Mouse (Mus musculus) E14TG2a.4 (cell line): Measurements from ENCODE around the gene Klrg2.

Source experiments
- H3K27me3 ChIP-seq: 2 replicates; pipeline ENCODE4 v1.6.1; 2014; ENCODE audit warnings: low read length, control low read depth; ENCODE audit not compliant: insufficient read depth
- H3K36me3 ChIP-seq: 2 replicates; pipeline ENCODE4 v1.6.1; 2014; ENCODE audit warnings: low read length, control low read depth; ENCODE audit not compliant: insufficient read depth
- H3K4me1 ChIP-seq: replicated peaks from 2 replicates; pipeline ENCODE4 v1.6.1; 2014; ENCODE audit warnings: low read depth, low read length, control low read depth
- H3K4me3 ChIP-seq: replicated peaks from 2 replicates; pipeline ENCODE4 v1.5.1; 2014; ENCODE audit warnings: mild to moderate bottlenecking, low read length
- H3K9me3 ChIP-seq: 2 replicates; pipeline ENCODE4 v1.6.1; 2014; ENCODE audit warnings: low read length, control low read depth
- CTCF ChIP-seq: conservative IDR thresholded peaks from 2 replicates; pipeline ENCODE4 v1.5.1; 2014; ENCODE audit warnings: low read length
- NANOG ChIP-seq: IDR thresholded peaks from 2 replicates; pipeline ENCODE4 v1.6.1; 2014; ENCODE audit warnings: borderline replicate concordance, low read length, mixed read lengths
- POU5F1 ChIP-seq: IDR thresholded peaks from 2 replicates; pipeline ENCODE4 v1.6.1; 2014; ENCODE audit warnings: low read length, borderline replicate concordance

Gene Klrg2

GRCm38 (mm10) chr6:38623457-38623856 lies 13.6 kb downstream of the Klrg2 start:
- Histone ChIP-seq H3K9me3 (0 out of 2 replicates have a peak, but pooled peaks cover under 1% of the 10 kb centered on the region), H3K4me3 (no peak overlapping the region), H3K36me3 (peaks cover 79% of the 10 kb centered on the region), H3K4me1 (peaks cover 3% of the 10 kb centered on the region; the same call in 1 of the 2 replicates), H3K27me3 (no peaks in the 10 kb centered on the region)
- TF ChIP-seq CTCF (no peak), POU5F1 (no peak), NANOG (no peak)

- Histone ChIP-seq H3K4me1 (peaks cover 3% of the 10 kb centered on the region; the same call in 1 of the 2 replicates), H3K9me3 (peaks cover 10% of the 10 kb centered on the region), H3K4me3 (no peak overlapping the region), H3K27me3 (no peaks in the 10 kb centered on the region), H3K36me3 (peaks cover 80% of the 10 kb centered on the region)
- TF ChIP-seq POU5F1 = no peak
- TF ChIP-seq CTCF = no peak
- TF ChIP-seq NANOG = no peak
These were observed 14.6 kb downstream of the Klrg2 start for GRCm38 (mm10) chr6:38622406-38622805.

GRCm38 (mm10) chr6:38609892-38610291 lies 27.1 kb downstream of the Klrg2 start:
- H3K9me3 ChIP-seq = no peaks in the 10 kb centered on the region
- H3K4me3 ChIP-seq = no peak overlapping the region
- H3K36me3 ChIP-seq = peaks cover 77% of the 10 kb centered on the region
- 0 out of 2 replicates have a peak, but pooled peaks cover 6% of the 10 kb centered on the region for H3K4me1 ChIP-seq
- H3K27me3 ChIP-seq = no peaks in the 10 kb centered on the region
- TF ChIP-seq POU5F1 = no peak
- TF ChIP-seq CTCF = no peak
- TF ChIP-seq NANOG = no peak

- Histone ChIP-seq H3K36me3 (peaks cover 93% of the 10 kb centered on the region), H3K27me3 (no peaks in the 10 kb centered on the region), H3K9me3 (no peaks in the 10 kb centered on the region), H3K4me3 (no peak overlapping the region), H3K4me1 (no peaks in the 10 kb centered on the region)
- no peak for TF ChIP-seq NANOG
- no peak for TF ChIP-seq POU5F1
- TF ChIP-seq CTCF = no peak
These were observed 39.6 kb downstream of the Klrg2 start for GRCm38 (mm10) chr6:38597481-38597880.

GRCm38 (mm10) chr6:38581711-38582110 lies 55.3 kb downstream of the Klrg2 start:
- peaks cover 85% of the 10 kb centered on the region for H3K36me3 ChIP-seq
- H3K4me1 ChIP-seq = peaks cover 6% of the 10 kb centered on the region; the same call in 1 of the 2 replicates
- no peaks in the 10 kb centered on the region for H3K27me3 ChIP-seq
- H3K4me3 ChIP-seq = no peak overlapping the region
- TF ChIP-seq CTCF (no peak), NANOG (no peak), POU5F1 (no peak)
- H3K9me3 ChIP-seq = no peaks in the 10 kb centered on the region

GRCm38 (mm10) chr6:38580112-38580857 lies 56.8 kb downstream of the Klrg2 start:
- Histone ChIP-seq H3K4me3 (no peak overlapping the region), H3K9me3 (no peaks in the 10 kb centered on the region)
- no peak for TF ChIP-seq POU5F1
- TF ChIP-seq NANOG = no peak
- TF ChIP-seq CTCF = no peak

GRCm38 (mm10) chr6:38576096-38576495 lies 60.9 kb downstream of the Klrg2 start:
- Histone ChIP-seq H3K4me3 (no peak overlapping the region), H3K27me3 (no peaks in the 10 kb centered on the region), H3K9me3 (no peaks in the 10 kb centered on the region), H3K36me3 (peaks cover 80% of the 10 kb centered on the region), H3K4me1 (peaks cover 6% of the 10 kb centered on the region; the same call in 1 of the 2 replicates)
- TF ChIP-seq POU5F1 (no peak), NANOG (no peak), CTCF (no peak)

More at GRCm38 (mm10) chr6:38580112-38580857, 56.8 kb downstream of the Klrg2 start:
- peaks cover 81% of the 10 kb centered on the region for H3K36me3 ChIP-seq
- peaks cover 6% of the 10 kb centered on the region; the same call in 1 of the 2 replicates for H3K4me1 ChIP-seq
- no peaks in the 10 kb centered on the region for H3K27me3 ChIP-seq
